Mouse (Mus musculus) CH12.LX (cell line): Measurements from ENCODE around the gene Tlcd1. TPM values are rescaled to one million over a fixed set of nuclear protein-coding genes. Genes with fewer than 3 reads are reported as not detected.

Experiments
- DNase-seq: peaks from one replicate; pipeline ENCODE4 v3.0.0-alpha.2; 2013; ENCODE audit errors: extremely low read depth
- H3K27ac ChIP-seq: 2 replicates; pipeline ENCODE4 v1.5.1; 2012; ENCODE audit warnings: low read depth, mild to moderate bottlenecking, control low read depth, moderate library complexity; ENCODE audit not compliant: insufficient read depth
- H3K27me3 ChIP-seq: replicated peaks from 2 replicates; pipeline ENCODE3; 2012; ENCODE audit warnings: inconsistent platforms
- H3K36me3 ChIP-seq, 2 experiments: replicated peaks in 1 of 2; 2 replicates each; pipeline versions ENCODE3 to v1.6.1; 2012; ENCODE audit warnings: inconsistent platforms in 1 of 2, low read length in 1 of 2, mild to moderate bottlenecking in 1 of 2, mixed read lengths in 1 of 2, moderate library complexity in 1 of 2; ENCODE audit not compliant: control insufficient read depth in 1 of 2, insufficient read depth in 1 of 2
- H3K4me1 ChIP-seq, 2 experiments: 2 replicates each; pipeline ENCODE4 v1.6.1; 2012; ENCODE audit warnings: inconsistent platforms in 1 of 2, moderate library complexity in 1 of 2; ENCODE audit not compliant: insufficient read depth in 2 of 2, control insufficient read depth in 1 of 2
- H3K4me2 ChIP-seq: 2 replicates; pipeline ENCODE4 v1.6.1; 2012; ENCODE audit warnings: low read depth, mild to moderate bottlenecking, control low read depth; ENCODE audit not compliant: poor library complexity, insufficient read depth, severe bottlenecking
- H3K4me3 ChIP-seq, 3 experiments: fragments of 150-350 bp in 1 of 3; sonication (generic) in 1 of 3; replicated peaks in 1 of 3; 2 replicates each; pipeline versions ENCODE3 to v1.5.1; 2011 to 2012; ENCODE audit warnings: low read depth in 2 of 3, low read length in 2 of 3, mild to moderate bottlenecking in 2 of 3, moderate library complexity in 2 of 3, control low read depth in 1 of 3, improper control_type of control experiment in 1 of 3, inconsistent platforms in 1 of 3, mixed read lengths in 1 of 3; ENCODE audit not compliant: poor library complexity in 1 of 3
- H3K79me2 ChIP-seq: replicated peaks from 2 replicates; pipeline ENCODE4 v1.6.1; 2012; ENCODE audit warnings: mild to moderate bottlenecking, moderate library complexity; ENCODE audit not compliant: control insufficient read depth, poor library complexity, insufficient read depth, severe bottlenecking; ENCODE audit errors: extremely low read depth
- H3K9ac ChIP-seq: 2 replicates; pipeline ENCODE4 v1.6.1; 2012; ENCODE audit warnings: low read depth, mild to moderate bottlenecking, control low read depth, moderate library complexity; ENCODE audit not compliant: insufficient read depth
- H3K9me3 ChIP-seq: replicated peaks from 2 replicates; pipeline ENCODE3; 2012; ENCODE audit warnings: low read length, inconsistent platforms, mixed read lengths
- BHLHE40 ChIP-seq: IDR thresholded peaks from 2 replicates; pipeline ENCODE4 v1.6.1; 2011; ENCODE audit warnings: mild to moderate bottlenecking, low read depth, low read length, improper control_type of control experiment
- CHD1 ChIP-seq: IDR thresholded peaks from 2 replicates; pipeline ENCODE4 v1.6.1; 2012; ENCODE audit warnings: low read depth, low read length, improper control_type of control experiment, inconsistent platforms
- CHD2 ChIP-seq: IDR thresholded peaks from 2 replicates; pipeline ENCODE4 v1.6.1; 2011; ENCODE audit warnings: low read length, improper control_type of control experiment
- CTCF ChIP-seq, 2 experiments: IDR thresholded peaks in 1 of 2; conservative IDR thresholded peaks in 1 of 2; 2 replicates each; pipeline ENCODE4 v1.5.1; 2011 to 2012; ENCODE audit warnings: low read depth in 2 of 2, low read length in 2 of 2, improper control_type of control experiment in 1 of 2, inconsistent platforms in 1 of 2, mild to moderate bottlenecking in 1 of 2, moderate library complexity in 1 of 2
- ELF1 ChIP-seq: IDR thresholded peaks from 2 replicates; pipeline ENCODE4 v1.6.1; 2014; ENCODE audit warnings: low read depth, mild to moderate bottlenecking, inconsistent platforms, low read length, improper control_type of control experiment
- EP300 ChIP-seq: IDR thresholded peaks from 2 replicates; pipeline ENCODE4 v1.6.1; 2011; ENCODE audit warnings: low read length, improper control_type of control experiment
- GABPA ChIP-seq: IDR thresholded peaks from 2 replicates; pipeline ENCODE4 v1.6.1; 2012; ENCODE audit warnings: low read depth, low read length, improper control_type of control experiment, inconsistent platforms; ENCODE audit not compliant: insufficient replicate concordance
- HCFC1 ChIP-seq: IDR thresholded peaks from 2 replicates; pipeline ENCODE4 v1.6.1; 2012; ENCODE audit warnings: low read depth, mild to moderate bottlenecking, inconsistent platforms, low read length, improper control_type of control experiment
- JUN ChIP-seq: IDR thresholded peaks from 2 replicates; pipeline ENCODE4 v1.6.1; 2011; ENCODE audit warnings: low read depth, mild to moderate bottlenecking, low read length, improper control_type of control experiment, moderate library complexity; ENCODE audit not compliant: insufficient read depth
- JUND ChIP-seq: conservative IDR thresholded peaks from 2 replicates; pipeline ENCODE4 v1.6.1; 2011; ENCODE audit warnings: low read depth, low read length, improper control_type of control experiment
- KAT2A ChIP-seq: IDR thresholded peaks from 2 replicates; pipeline ENCODE4 v1.6.1; 2012; ENCODE audit warnings: low read length, improper control_type of control experiment, inconsistent platforms; ENCODE audit not compliant: insufficient replicate concordance
- MAX ChIP-seq: IDR thresholded peaks from 2 replicates; pipeline ENCODE4 v1.6.1; 2011; ENCODE audit warnings: low read length, improper control_type of control experiment
- MAZ ChIP-seq: IDR thresholded peaks from 2 replicates; pipeline ENCODE4 v1.6.1; 2012; ENCODE audit warnings: low read depth, mild to moderate bottlenecking, inconsistent platforms, low read length, improper control_type of control experiment, moderate library complexity
- MEF2A ChIP-seq: IDR thresholded peaks from 2 replicates; pipeline ENCODE4 v1.6.1; 2014; ENCODE audit warnings: low read depth, mild to moderate bottlenecking, inconsistent platforms, low read length, improper control_type of control experiment, borderline replicate concordance
- MXI1 ChIP-seq: IDR thresholded peaks from 2 replicates; pipeline ENCODE4 v1.6.1; 2011; ENCODE audit warnings: mild to moderate bottlenecking, low read depth, low read length, improper control_type of control experiment
- MYC ChIP-seq: IDR thresholded peaks from 2 replicates; pipeline ENCODE4 v1.6.1; 2011; ENCODE audit warnings: low read depth, mild to moderate bottlenecking, improper control_type of control experiment, low read length
- NRF1 ChIP-seq: IDR thresholded peaks from 2 replicates; pipeline ENCODE4 v1.6.1; 2014; ENCODE audit warnings: low read depth, mild to moderate bottlenecking, inconsistent platforms, low read length, improper control_type of control experiment, moderate library complexity
- PAX5 ChIP-seq: IDR thresholded peaks from 2 replicates; pipeline ENCODE4 v1.6.1; 2012; ENCODE audit warnings: low read length, inconsistent platforms, mixed read lengths
- POLR2A ChIP-seq: IDR thresholded peaks from 2 replicates; pipeline ENCODE4 v1.6.1; 2011; ENCODE audit warnings: low read depth, mild to moderate bottlenecking, improper control_type of control experiment, low read length
- RAD21 ChIP-seq: IDR thresholded peaks from 2 replicates; pipeline ENCODE4 v1.6.1; 2011; ENCODE audit warnings: low read depth, mild to moderate bottlenecking, low read length, improper control_type of control experiment, moderate library complexity
- RCOR1 ChIP-seq: conservative IDR thresholded peaks from 2 replicates; pipeline ENCODE4 v1.6.1; 2012; ENCODE audit warnings: low read depth, mild to moderate bottlenecking, inconsistent platforms, low read length, improper control_type of control experiment
- TCF12 ChIP-seq: IDR thresholded peaks from 2 replicates; pipeline ENCODE4 v1.6.1; 2014; ENCODE audit warnings: low read depth, mild to moderate bottlenecking, inconsistent platforms, low read length, improper control_type of control experiment
- UBTF ChIP-seq: IDR thresholded peaks from 2 replicates; pipeline ENCODE4 v1.6.1; 2012; ENCODE audit warnings: low read depth, mild to moderate bottlenecking, inconsistent platforms, low read length, improper control_type of control experiment, moderate library complexity
- USF1 ChIP-seq: IDR thresholded peaks from 2 replicates; pipeline ENCODE4 v1.6.1; 2014; ENCODE audit warnings: low read depth, mild to moderate bottlenecking, inconsistent platforms, low read length, improper control_type of control experiment
- USF2 ChIP-seq: conservative IDR thresholded peaks from 2 replicates; pipeline ENCODE4 v1.6.1; 2011; ENCODE audit warnings: low read depth, low read length, improper control_type of control experiment
- ZC3H11A ChIP-seq: IDR thresholded peaks from 2 replicates; pipeline ENCODE4 v1.6.1; 2012; ENCODE audit warnings: low read depth, mild to moderate bottlenecking, inconsistent platforms, low read length, improper control_type of control experiment
- ZMIZ1 ChIP-seq: IDR thresholded peaks from 2 replicates; pipeline ENCODE4 v1.6.1; 2012; ENCODE audit warnings: low read depth, mild to moderate bottlenecking, inconsistent platforms, low read length, improper control_type of control experiment
- ZNF384 ChIP-seq: IDR thresholded peaks from 2 replicates; pipeline ENCODE4 v1.6.1; 2012; ENCODE audit warnings: low read depth, low read length, improper control_type of control experiment, inconsistent platforms
- dilution Hi-C: fragments of 300-500 bp; cut with MboI; formaldehyde crosslinking; loops from 2 replicates; pipeline ENCODE4 v1.14.3; 2020; ENCODE audit warnings: low sequenced_read_pairs; ENCODE audit not compliant: extremely low pct_unique_long_range_greater_than_20kb, extremely low pct_ligation_motif_present
- in situ Hi-C: fragments of 300-500 bp; cut with MboI; formaldehyde crosslinking; loops from 3 replicates; pipeline ENCODE4 v1.14.3; 2019; ENCODE audit warnings: low sequenced_read_pairs, low pct_ligation_motif_present, low pct_unique_long_range_greater_than_20kb, mixed read lengths
- polyA plus RNA-seq: library from polyadenylated mRNA; unstranded; fragments of >175 nt; gene quantifications from 2 replicates; pipeline ENCODE4 v1.2.1, GENCODE M21; 2012; ENCODE audit warnings: low read depth; ENCODE audit not compliant: insufficient read length
- total RNA-seq, 2 experiments: library from RNA; depleted of rRNA; stranded (reverse); fragments of 300-350 nt in 1 of 2; fragments of >200 nt in 1 of 2; gene quantifications; 2 replicates each; pipeline ENCODE4 v1.2.3; 2012 to 2014

The Tlcd1 gene
- total and polyA plus RNA-seq, 3 experiments = 15.6 to 20.3 (median 16.4) TPM

GRCm38 (mm10) chr11:78166640-78167039, 9.9 kb upstream of the Tlcd1 start:
- Histone ChIP-seq H3K79me2 (peaks cover 33% of the 10 kb centered on the region), H3K9me3 (peaks cover 2% of the 10 kb centered on the region), H3K4me3 (no peak overlapping the region), H3K9ac (no peak overlapping the region), H3K27ac (no peak overlapping the region), H3K36me3 (peaks cover 6 to 34% of the 10 kb centered on the region in 2 experiments), H3K4me1 (peaks cover 27 to 60% of the 10 kb centered on the region in 2 experiments), H3K4me2 (no peak overlapping the region), H3K27me3 (no peaks in the 10 kb centered on the region)
- no peak for DNase-seq
- in situ Hi-C loops (no loop called here), dilution Hi-C loops (no loop called here)
- no peak for TF ChIP-seq USF2
- TF ChIP-seq UBTF = no peak
- no peak for TF ChIP-seq MEF2A
- TF ChIP-seq JUND = no peak
- TF ChIP-seq EP300 = no peak
- TF ChIP-seq USF1 = no peak
- TF ChIP-seq JUN = no peak
- TF ChIP-seq RAD21 = no peak
- TF ChIP-seq ZNF384 = no peak
- no peak for TF ChIP-seq HCFC1
- no peak for TF ChIP-seq CHD1
- TF ChIP-seq ZC3H11A = no peak
- TF ChIP-seq CHD2 = no peak
- no peak for TF ChIP-seq RCOR1
- no peak for TF ChIP-seq MAX
- no peak for TF ChIP-seq BHLHE40
- no peak for TF ChIP-seq GABPA

- in situ Hi-C loops = no loop called here
- H3K4me1 ChIP-seq = peaks cover 20 to 60% of the 10 kb centered on the region in 2 experiments
- no peak for TF ChIP-seq POLR2A
- TF ChIP-seq UBTF = no peak
- TF ChIP-seq RAD21 = no peak
- TF ChIP-seq EP300 = no peak
- no peak for TF ChIP-seq MXI1
- TF ChIP-seq CHD1 = no peak
- TF ChIP-seq TCF12 = no peak
- TF ChIP-seq MEF2A = no peak
- no peak for TF ChIP-seq GABPA
- TF ChIP-seq MYC = no peak
- TF ChIP-seq CTCF (conservative IDR thresholded peaks at IDR 0.05 in 1 of 2, IDR thresholded peaks at IDR 0.05 in 1 of 2; ENCODE audit: low read depth in 2 of 2, low read length in 2 of 2) = no peak
- TF ChIP-seq PAX5 = no peak
- TF ChIP-seq ZMIZ1 = no peak
- TF ChIP-seq NRF1 = no peak
- TF ChIP-seq MAZ = no peak
- TF ChIP-seq ELF1 = no peak
- no peak for TF ChIP-seq KAT2A
- TF ChIP-seq, all 38 proteins: peak for 0
- peaks cover 25% of the 10 kb centered on the region for H3K79me2 ChIP-seq
- no peak overlapping the region for H3K9ac ChIP-seq
- no peak for DNase-seq
- H3K27ac ChIP-seq = no peak overlapping the region
- H3K9me3 ChIP-seq = peaks cover 2% of the 10 kb centered on the region
- dilution Hi-C loops = no loop called here
- peaks cover 0 to 33% of the 10 kb centered on the region in 2 experiments for H3K36me3 ChIP-seq
- no peak overlapping the region for H3K4me3 ChIP-seq
- no peaks in the 10 kb centered on the region for H3K27me3 ChIP-seq
- H3K4me2 ChIP-seq = no peak overlapping the region
Observed at GRCm38 (mm10) chr11:78167257-78167959, 9.1 kb upstream of the Tlcd1 start.
